Mouse (Mus musculus) spleen, adult 18-20 months (tissue): ENCODE results near the gene Faf2.

Experiments used
- DNase-seq, 2 experiments: peaks; one replicate each; pipeline ENCODE4 v3.0.0; 2022; ENCODE audit warnings: mixed read lengths in 2 of 2

The Faf2 gene

DNA sequence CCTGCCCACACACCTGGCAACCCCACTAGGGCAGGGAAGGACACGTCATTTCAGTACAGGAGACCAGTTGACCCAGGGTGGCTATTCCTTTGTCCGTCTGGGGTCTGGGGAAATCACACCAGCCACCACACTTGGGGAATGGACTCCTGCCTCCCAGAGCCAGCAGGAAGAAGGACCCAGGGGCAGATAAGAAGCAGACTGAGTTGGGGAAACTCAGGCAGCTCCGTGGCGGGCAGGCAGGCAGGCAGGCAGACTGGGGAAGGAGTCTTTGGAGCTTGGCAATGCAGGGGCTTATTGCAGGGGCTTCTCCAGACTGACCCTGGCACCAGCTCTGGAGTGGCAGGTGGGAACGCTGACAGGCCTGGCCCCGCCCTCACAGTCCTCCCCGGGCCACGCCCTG is 59.7 kb downstream of the Faf2 start:
- DNase-seq: no peak

DNA sequence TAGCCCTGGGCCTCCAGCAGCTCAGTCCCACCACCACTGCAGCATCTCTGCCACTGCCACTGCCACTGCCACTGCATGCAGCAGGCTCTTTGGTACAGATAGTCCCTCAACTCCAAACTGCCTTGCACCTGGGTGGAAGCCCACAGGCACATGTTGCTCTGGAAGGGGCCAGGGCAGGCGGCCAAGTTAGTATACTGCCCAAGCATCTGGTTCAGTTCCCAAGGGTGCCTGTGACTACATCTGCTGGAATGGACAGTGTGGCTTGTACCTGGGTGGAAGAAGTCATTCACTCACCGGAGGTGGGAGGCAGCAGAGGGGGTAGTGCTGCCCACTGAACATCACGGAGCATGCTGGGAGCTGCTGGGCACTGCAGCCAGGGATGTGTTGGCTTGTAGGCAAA is 61.7 kb downstream of the Faf2 start:
- DNase-seq: no peak

DNA sequence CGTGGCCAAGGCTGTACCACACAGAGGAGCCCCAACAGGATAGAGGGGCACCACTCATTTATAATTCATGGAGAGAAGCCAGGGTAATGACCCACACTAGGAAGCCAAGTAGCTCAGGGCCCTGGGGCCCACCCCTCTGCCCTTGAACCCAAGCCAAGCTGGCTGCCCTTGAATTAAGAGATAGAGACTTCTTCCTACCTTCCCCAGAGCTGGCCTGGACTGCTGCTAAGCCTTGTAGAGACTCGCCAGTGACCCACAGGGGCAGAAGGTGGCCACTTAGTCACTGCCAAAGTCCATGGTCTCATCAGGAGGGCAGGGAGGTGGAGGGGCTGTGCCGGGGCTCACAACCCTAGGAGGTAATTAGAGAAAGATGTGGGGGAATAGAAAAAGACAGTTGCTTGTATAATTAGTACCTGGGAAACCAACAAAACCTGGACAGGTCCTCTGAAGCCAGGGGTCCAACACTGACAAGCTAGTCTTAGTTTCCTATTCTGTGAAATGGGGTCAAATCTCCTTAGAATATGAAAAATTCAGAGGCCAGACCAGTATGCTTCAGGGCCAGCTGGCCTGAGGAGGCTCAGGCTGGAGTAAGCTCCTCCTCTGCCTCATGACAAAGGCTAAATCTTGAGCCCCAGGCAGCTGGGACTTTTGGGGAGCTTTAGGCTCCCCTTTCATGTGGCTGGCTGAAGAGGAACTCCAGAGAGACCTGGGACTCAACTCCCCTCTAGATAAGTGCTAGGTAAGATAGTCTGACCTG is 62.7 kb downstream of the Faf2 start:
- no peak for DNase-seq

DNA sequence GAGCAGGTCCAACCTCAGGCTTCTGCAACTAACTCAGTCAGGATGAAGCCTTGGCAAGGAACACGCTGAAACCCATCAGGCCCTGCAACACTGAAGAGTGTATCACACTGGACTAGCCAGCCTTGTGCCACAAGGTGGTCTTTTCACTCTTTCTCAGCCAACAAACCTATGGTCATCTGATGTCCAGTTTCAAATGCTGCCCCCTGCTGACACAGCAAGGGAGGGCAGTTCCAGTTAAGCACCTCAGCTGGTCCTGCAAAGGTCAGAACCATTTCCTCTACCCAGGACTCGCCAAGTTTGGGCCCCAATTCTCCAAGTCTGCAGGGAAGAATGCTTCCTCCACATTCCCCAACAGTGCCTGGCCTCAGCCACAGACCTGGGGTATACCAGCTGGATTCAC is 63.6 kb downstream of the Faf2 start:
- peak in 1 of 2 experiments; percentile 39 for DNase-seq

DNA sequence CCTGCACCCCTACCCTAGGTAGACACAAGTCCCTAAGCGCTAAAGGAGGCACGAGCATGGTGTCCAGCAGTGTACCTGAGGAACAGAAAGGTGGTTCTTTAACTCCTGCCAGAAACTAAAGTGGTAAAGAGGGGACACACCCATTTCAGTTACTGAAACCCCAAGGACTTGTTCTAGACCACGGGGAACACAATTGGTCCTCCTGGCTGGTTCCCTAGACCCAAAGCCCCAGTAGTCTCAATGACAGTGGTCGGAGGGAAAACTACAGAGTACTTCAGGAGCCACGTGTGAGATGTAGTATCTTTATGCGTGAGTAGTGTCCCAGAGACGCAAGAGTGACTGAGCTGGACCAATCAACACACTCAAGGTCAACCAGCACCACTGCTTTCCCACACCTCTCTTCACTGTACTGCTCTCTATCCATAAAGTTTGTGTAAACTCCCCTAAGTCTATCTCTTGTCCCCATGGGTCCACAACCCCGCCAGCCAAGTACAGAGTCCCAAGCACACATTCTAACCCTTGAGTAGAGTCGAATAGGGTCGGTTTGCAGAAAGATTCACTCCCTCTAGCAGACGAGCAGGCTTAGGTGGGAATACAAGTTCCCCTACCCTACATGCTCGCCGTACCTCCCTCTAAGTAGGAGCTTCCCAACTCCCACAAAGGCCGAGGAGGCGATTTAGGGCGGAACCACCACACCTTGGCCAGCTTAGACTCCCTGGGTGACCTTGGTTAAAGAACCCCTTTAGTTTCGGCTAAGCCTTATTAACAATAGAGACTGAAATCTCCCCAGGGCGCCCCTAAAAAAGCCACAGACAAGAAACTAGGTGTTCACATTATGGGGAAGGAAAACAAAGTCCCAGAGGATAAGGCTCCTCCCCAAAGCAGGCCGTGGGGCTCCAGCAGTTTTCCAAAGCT is 64.8 kb downstream of the Faf2 start:
- no peak for DNase-seq

DNA sequence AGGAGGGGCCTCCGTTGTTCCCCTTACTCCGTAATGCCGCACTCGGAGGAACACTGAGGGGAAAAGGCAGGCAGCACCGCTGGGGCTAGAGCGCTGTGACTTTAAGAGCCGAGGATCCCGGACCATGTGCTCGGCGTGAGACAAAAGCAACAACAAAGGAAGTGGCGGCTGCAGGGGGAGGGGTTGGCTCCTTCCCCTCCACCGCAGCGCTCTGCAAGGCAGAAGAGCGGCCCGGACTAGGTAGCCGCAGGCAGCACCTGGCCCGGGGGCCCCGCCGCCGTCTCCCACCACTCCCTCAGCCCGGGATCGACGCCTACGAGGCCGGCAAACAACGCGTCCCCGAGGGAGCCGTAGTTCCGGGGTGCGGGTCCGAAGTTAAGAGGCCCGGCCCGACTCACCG is 65.5 kb downstream of the Faf2 start:
- peak; percentile 76 to 81 for DNase-seq

DNA sequence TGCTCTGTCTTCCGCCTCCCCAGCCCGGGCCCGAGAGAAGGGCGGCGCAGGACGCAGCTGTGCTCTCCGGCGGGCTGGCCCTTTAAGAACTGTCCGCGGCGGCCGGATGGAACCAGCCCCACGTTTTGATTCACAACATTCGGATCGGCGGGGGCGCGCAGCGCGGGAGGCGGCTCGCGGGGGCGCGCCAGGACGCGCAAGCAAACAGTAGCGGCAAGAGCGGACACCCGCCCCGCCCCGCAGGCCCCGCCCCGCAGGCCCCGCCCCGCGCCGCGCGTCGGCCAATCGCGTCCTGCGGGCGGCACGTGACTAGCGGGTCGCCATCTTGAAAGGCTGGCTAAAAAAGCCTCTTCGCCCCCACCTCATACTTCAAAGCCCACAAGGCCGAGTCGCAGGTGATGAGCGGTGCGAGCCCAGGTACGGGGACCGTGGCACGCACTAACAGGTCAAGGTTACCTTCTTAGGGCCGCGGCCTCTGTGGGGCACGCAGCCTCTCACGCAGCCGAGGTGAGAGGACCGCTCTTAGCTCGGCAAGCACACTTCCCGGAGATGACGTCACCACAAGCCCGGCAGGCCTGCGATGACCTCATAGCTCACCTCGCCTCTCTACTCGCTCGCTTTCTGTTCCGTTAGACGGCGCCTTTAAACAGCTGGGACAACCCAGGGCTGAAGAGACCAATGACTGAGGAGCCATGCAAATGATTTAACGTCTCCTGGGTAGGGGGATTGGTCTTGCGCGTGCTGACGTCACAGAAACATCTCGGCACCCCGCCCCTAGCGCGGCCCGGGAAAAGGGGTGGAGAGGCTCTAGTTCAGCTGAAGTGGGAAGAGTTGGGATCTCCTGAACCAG is 66.2 kb downstream of the Faf2 start:
- peak; percentile 95 to 97 for DNase-seq

DNA sequence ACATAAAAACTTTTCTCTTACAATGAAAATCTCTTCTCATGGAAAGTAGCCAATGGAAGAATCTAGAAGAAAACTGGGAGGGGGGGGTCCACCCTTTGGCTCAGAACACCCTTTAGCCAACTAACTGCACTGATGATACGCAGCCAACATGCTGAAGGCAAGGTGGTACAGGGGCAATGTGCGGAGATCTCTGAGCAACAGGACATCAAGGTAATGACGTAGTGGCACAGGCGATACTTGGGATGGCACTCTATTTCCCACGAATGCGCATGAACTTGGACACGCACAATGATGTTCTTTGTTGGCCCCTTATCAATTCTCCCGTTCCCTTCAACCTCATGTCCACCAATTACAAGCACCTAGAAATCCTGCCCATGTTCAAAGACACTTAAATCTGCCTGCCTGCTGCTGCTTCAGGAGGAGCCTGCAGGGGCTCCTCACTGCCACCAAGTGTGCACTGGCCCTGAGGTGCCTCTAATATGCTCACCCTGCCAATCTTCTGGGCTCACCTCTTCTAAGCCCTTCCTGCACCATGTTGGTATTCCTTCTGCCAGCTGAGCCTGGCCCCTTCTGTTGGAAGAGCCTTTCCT is 68.7 kb downstream of the Faf2 start:
- no peak for DNase-seq

DNA sequence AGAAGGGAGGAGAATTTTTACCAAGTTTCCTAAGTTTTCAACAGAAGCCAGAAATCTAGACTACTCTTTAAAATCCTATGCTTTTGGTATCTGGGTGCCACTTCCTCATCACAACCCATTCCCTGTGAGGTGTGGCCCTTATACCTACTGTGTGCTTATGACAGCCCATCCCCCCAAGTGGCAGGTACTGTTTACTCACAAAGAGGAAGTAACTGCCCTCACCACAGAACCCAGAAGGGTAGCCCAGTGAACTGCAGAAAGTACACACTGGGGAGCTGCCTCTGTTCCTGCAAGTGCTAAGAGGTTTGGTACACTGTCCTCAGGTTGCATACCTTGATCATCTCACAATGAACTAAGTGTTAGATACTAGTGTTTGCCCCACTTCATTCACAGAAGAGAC is 70.2 kb downstream of the Faf2 start:
- DNase-seq: peak; percentile 41 to 44

DNA sequence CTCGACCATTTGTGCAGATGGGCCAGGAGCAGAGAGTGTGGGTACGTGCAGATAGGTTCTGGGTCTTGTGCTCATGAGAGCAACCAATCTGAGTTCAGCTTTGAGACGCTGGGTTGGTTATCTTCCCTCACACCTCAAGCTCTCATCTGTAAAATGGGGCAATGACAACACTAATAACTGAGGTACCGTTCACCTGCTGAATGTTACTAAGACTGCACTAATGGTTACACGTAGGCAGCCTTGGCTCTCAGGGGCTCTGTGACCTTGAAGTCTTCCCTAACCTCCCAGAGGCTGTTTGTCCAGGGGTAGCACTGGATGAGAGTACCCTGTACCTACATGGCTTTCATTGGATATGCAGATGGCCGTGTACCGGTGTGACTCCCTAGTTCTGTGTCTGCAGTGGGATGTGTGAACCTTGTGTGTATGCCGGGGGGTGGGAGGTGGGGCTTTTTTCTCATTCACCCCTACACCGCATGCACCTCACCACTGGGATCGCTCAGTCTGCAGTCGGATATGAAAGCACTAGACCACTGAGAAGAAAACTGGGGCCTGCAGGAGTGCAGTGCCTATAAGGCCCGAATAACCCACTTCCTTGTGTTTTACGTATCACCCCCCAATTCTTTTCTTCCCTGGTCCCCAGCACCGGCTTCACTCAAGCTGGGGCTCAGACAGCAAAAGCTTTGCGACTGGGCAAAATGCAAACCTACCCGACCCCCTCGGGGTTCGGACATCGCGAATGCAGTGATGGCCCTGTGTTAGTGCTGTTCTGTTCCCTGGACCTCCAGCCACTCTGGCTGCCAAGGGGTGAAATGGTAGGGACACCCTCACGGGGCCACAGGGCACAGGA is 71.3 kb downstream of the Faf2 start:
- no peak for DNase-seq

DNA sequence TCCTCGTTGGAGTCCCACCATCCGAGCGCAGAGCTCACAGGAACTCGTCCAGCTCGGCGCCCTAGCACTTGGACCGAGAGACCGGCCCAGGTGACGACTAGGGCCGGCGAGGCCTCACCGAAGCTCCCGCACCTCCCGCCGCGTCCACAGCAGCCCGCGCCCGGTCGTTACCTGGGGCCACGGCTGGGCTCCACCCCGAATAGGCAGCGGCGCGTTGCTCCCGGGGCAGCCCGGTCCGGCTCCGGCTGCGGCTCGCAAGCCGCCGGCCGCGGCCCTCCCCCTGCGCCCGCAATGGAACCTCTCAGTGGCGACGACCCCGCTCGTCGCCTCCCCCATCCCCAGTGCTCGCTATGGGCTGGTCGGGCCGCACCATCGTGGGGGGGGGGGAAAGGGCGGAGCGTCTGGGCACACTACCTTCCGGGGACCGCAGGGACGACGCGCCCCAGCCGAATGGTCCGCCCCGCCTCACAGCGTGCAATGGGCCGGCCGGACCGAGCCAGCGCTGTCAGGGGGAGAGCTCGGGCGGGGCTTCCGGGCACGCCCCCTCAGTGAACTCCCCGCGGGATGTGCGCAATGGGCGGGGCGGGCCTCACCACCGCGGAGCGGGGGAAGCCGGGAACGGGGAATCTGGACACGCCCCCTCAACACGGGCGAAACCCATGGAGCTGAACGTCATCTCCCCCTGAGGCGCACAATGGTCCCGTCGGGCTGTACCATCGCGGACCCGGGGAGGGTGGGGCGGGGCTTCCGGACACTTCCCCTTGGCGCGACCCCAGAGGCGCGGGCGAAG is 72.2 kb downstream of the Faf2 start, which contains the start of gene Rnf44:
TSS of gene Rnf44 (minus strand) at position 350 of the 790 bp plus-strand sequence.
- DNase-seq: peak; percentile 98 to 99

DNA sequence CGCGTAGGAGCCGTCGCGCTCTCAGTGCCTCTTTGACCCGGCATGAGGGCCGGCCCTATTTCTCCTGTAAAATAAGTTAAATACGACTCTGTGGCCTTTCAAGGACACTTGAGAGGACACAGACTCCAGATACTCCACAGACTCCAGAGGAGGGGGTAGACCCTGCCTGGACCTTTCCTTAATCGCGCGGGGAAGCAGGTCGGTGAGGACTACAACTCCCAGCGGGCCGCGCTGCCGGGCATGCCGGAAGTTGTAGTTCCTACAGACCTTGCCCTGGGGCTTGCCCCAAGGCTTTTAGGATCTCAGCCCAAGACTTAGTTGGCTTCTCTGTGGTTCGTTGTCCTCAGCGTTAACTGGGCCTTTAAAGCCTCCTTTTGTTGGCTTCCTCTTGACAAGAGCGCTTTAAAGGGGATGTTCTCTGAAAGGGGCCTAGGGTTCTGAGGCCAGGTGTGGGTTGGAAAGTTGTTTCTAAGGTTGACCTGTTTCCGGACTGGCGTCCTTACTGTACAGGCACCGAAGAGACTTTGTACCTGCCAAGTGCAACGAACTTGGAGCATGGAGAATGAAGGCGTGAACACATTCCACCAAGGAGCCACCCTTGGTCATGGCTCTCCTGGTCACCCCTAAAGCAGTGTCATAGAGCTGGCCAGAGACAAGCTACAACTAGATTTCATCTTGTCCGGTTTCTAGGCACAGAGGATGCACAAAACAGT is 72.9 kb downstream of the Faf2 start:
- DNase-seq: peak; percentile 85 to 89

DNA sequence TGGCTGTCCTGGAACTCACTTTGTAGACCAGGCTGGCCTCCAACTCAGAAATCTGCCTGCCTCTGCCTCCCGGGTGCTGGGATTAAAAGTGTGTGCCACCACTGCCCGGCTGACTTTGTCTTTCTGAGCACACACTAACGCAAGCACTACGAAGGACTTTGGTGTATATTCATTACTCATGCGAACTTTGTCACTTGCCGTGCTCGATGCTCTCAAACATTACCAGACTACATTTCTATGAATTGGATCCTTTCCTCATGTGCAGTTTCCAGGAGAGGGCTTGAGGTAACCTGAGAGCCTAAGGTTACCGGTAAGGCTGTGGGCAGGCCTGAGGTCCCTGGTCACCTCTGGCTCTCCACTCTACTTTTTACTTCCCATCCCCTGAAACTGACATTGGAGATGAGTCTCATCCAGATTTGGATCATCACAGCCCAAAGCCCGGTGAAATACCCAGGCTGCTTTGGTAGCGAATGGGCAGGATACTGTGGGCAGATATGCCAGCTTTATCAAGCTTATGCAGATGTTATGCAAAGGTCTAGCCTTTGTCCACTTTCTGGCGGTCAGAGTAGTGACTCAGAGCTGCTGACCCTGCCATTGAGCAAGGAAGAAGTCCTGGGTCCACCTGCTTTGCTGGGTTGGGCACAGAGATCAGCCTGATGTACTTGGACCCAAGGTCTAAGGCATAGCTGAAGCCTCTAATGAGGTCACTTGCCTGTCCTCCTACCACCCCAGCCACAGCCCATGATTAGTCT is 74.1 kb downstream of the Faf2 start:
- DNase-seq: no peak

DNA sequence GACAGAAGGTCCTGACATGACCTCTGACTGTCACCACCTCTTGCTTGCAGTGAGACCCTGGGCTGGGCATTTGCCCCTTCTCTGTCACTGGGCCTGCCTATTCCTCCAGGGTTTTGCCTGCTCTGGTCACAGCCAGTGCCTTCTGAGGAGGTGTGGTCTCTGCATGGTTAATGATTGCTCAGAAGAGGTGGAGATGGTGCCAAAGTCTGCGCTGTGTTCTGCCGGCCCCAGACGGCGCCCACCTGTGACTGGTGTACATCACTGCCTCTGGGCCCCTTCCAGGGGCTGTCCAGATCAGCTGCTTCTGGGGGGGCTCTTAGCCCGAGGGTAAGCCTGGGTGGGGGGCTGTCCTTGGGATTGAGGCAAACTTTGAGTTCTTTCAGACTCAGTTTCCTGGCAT is 79.7 kb downstream of the Faf2 start, which contains the start of gene Cdhr2:
TSS of gene Cdhr2 (plus strand) at position 219 of the 400 bp plus-strand sequence.
- no peak for DNase-seq

DNA sequence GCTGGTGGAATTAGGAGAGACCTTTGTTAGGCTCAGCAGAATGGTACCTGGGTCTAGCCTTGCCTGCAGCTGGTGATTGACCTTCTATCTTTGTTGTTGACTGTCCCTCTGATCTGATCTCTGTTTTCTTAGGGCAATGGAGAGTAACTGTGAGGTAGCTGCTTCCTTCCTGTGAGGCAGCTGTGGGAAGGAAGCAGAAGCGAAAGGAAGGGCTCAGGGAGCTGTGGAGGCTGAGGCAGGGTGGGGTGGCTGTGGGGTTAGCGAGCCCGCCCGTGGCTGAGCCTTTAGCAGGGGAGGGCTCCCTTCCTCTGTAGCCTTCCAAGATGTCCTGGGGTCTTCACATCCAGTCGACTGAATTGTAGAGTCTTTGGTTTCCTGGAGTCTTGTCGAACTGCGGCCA is 80.9 kb downstream of the Faf2 start:
- DNase-seq: no peak

DNA sequence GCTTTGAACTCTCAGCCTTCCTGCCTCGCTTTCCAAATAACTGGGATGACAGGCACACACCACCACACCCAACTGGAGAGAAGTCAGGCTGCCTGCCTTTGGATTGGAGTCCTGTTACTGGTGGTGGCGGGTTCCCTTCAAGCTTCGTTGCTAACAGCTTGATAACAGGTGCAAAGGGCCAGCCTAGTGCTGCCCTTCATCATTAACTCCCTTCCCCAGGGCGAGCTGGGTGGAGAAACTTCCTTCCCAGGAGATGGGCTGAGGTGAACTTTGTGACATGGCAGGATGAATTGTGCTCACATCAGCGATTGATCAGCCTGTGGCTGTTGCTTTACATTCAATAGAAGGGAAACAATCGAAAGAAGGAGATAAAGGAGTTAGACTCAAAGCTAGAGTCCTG is 83.3 kb downstream of the Faf2 start:
- no peak for DNase-seq

DNA sequence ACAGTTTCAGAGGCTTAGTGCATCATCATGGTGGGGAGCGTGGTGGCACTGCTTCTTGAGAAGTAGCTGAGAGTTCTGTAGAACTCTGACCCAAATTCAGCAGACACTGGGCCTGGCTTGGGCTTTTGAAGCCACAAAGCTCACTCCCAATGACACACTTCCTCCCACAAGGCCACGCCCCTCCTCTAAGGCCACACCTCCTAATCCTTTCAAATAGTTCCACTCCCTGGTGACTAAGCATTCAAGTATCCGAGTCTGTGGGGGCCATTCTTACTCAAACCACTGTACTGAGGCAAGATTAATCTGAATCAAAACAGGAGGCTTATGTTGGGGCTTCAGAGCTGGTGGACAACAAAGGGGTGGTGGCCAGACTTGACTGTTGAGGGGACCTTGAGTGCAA is 89.3 kb downstream of the Faf2 start:
- DNase-seq: no peak
